12 mouse cellular contexts compared by ENCODE assay signal in genomic region chr11:83877765-83878164, GRCm38 (mm10). TPM values are rescaled to one million over a fixed set of nuclear protein-coding genes. Genes with fewer than 3 reads are reported as not detected.
DNase-seq lines count a peak whose midpoint lies in the region; ATAC-seq and TF ChIP-seq lines count a peak whose summit lies in the region.
"Had no signal": no experiment of that assay in that cellular context is flagged by ENCODE, and none has a peak within 500 bp of the region (broad histone marks: within the 10 kb centered on the region; RNA-seq: fewer than 3 reads in every experiment).

No protein-coding gene starts in this region.

- no peak overlapping the region for H3K4me3 ChIP-seq in embryonic fibroblast, embryonic 13.5 days (ENCODE audit: insufficient read depth, low read length)
- H3K4me3 ChIP-seq: layer of hippocampus, adult 2 months had no signal

- peak overlapping the region; percentile 87 for H3K27ac ChIP-seq in embryonic fibroblast, embryonic 13.5 days (ENCODE audit: insufficient read depth, low read length)
- H3K27ac ChIP-seq: layer of hippocampus, adult 2 months; macrophage had no signal

- TF ChIP-seq POLR2A in embryonic fibroblast, embryonic 13.5 days (IDR thresholded peaks at IDR 0.05; ENCODE audit: low read depth, low read length) = no peak

- peak; percentile 49 for DNase-seq in kidney, adult 9 months
- no peak for DNase-seq in kidney, adult 8-10 months
- peak; percentile 47 to 51 for DNase-seq in kidney, postnatal 36 days
- peak; percentile 79 for DNase-seq in lung, postnatal 36 days
- no peak for DNase-seq in cerebellum, adult 8-10 months
- no peak for DNase-seq in left cerebral cortex, adult 8-10 months (ENCODE audit: low spot score in 2 of 2)

- ATAC-seq in erythroid progenitor cell, adult 5-6 weeks (replicated peaks; ENCODE audit: low FRiP score, poor library complexity, severe bottlenecking) = no peak

- TF ChIP-seq CTCF in embryonic fibroblast, embryonic 13.5 days (IDR thresholded peaks at IDR 0.05; ENCODE audit: borderline replicate concordance, insufficient read depth, low read length) = no peak

- H3K4me1 ChIP-seq in embryonic fibroblast, embryonic 13.5 days (ENCODE audit: control insufficient read depth, insufficient read depth, low read length) = peaks cover 10% of the 10 kb centered on the region

RNA-seq across cellular contexts. Expression of gene Hnf1b, which starts 27.9 kb away (rescaled TPM):
- polyA plus RNA-seq in embryonic fibroblast, embryonic 13.5 days (2011; ENCODE audit: insufficient read length, low read depth, missing spikeins) = not detected in 2 replicates
- total RNA-seq in erythroid progenitor cell, adult 5-6 weeks (2015; ENCODE audit: low replicate concordance) = not detected in 2 replicates
- not detected in 2 replicates for total RNA-seq in erythroid progenitor cell, adult 5-6 weeks (2017; ENCODE audit: low replicate concordance)
- total RNA-seq in left cerebral cortex, adult 8-10 months (2022) = under 1 TPM; 0.37 to 0.76 (median 0.54) TPM
- total RNA-seq: granulocyte monocyte progenitor cell, adult 5-6 weeks had no signal
- polyA plus RNA-seq: forebrain, embryonic 11.5 days; macrophage had no signal

Comparison
In these comparisons a context has a peak if more than half of its experiments do, and no peak if none do; other contexts are left out.
1. DNase-seq: peak in kidney, adult 9 months (single experiment), kidney, postnatal 36 days (2 of 2) and lung, postnatal 36 days (single experiment); none in kidney, adult 8-10 months (0 of 2), cerebellum, adult 8-10 months (single experiment) and left cerebral cortex, adult 8-10 months (0 of 2).